Mouse (Mus musculus): ENCODE results near the gene Rab43.
A peak's percentile ranks its signal among the peaks of the same experiment; 100 is the strongest.

Gene Rab43

DNA sequence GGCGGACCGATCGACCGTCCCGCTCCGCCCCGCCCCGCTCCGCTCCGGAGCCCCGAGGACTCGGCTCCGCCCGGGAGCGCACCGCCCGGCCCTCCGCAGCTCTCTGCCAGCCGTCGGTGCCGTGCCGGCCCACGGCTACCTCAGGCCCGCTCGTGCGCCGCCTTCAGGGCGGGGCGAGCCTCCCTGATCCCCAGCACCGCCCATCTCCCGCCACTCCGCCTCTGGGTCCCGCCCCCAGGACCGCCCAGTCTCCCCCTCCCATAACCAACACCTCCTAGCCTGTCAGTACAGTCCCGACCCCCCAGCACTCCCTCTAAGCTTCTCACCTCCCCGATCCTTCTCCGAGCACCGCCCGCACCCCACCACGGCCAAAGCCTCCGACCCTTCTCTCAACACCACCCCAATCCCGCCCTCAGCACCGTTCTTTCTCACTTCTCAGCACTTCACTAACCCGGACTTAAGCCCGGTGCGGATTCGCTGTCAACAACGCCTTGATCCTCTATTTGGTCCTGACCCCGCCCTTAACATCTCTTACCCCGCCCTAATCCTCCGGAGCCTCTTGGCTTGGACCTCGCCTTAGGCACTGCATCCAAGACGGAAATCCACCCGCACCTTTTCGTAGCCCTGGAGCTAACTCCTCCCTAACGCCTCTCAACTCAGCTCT is at the start of gene Rab43:
Rab43 (minus strand) TSS at position 490 of the 664 bp plus-strand sequence.
- peak; percentile 92 for DNase-seq

DNA sequence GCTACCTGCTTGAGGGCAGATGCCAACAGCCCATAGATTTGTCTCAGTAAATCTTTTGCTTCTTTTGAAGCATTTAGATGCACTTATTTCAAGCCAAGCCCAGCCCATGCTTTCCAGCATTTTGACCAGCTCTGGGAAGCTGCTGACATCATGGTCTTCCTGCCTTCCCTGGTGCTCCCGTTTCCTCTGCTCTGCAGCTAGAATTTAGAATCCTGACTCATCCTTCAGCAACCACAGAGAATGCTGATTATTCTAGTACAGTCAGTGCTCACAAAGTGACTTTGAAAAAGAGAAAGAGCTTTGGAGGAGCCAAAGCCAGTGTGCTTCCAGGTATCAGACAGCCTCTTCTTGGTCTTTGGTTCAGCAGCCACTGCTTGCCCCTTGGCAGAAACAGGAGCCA is 45.1 kb upstream of the Rab43 start:
- no peak for DNase-seq

DNA sequence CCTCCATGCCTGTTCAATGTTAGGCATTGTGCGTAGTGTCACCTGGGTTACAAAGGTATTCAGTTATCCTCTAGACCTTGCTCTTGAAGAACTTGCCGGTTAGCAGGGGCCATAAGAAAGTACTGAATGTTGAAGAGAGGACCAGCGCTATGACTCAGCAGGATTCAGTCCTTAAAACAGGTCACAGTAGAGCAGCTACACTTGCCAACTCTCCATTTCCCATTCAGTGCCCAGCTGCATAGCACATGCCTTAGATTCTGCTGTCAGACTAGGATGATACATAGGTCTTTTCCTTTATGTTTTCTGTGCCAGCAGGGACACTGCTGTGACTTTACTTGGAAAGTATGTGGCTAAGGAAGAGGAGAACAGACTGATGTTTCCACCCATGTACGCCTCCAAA is 41.5 kb upstream of the Rab43 start:
- DNase-seq, result no peak

DNA sequence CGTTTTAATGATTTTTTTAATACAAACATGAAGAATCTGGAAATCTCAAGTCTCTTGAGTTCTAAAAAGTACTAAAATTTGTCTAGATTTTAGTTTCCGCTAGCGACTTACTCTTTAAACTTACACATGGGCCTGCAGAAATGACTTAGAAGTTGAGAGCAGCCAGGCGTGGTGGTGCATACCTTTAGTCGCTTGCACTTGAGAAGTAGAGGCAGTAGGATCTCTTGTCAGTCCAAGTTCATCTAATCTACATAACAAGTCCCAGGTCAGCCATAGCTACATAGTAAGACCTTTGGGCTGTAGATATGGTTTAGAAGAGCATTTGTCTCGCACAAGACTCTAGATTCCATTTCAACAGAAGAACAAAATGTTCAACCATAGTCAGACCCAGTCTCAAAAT is 39.9 kb upstream of the Rab43 start:
- DNase-seq, result no peak

DNA sequence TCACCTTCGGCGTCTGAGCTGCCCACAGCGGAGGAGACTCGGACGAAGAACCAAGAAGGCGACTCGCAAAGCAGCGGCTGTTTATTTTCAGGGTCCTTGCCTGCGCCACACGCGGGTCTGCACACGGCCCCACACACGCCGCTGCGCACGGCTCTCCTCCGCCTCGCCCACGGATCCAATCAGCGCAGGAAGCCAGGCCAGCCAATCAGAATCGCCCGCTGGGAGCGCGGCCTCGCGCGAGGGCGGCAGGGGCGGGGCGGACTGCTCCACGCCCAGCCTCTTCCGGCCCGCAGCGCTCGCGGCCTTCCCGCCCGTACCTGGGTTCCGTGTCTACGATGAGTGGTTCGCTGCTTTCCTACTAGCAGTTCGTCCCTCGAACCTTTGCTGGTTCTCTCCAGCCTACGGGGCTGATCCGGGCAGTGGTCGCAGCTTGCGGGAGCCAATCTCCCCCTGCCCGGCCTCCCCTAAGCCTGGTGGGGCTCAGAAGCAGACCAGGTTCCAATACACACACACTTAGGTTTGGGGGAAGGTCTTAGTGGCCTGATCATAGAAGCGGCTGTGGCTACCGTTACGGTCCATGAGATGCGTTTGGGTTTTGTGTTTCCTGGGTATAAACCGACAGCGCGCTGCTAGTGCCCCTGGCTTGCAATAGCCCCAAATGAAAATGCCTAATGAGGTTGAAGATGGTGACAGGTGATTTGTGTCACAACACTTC is 39.1 kb upstream of the Rab43 start, which contains the start of gene Cnbp:
Cnbp (minus strand) TSS at position 207 of the 715 bp plus-strand sequence.
- DNase-seq, result peak; percentile 97

DNA sequence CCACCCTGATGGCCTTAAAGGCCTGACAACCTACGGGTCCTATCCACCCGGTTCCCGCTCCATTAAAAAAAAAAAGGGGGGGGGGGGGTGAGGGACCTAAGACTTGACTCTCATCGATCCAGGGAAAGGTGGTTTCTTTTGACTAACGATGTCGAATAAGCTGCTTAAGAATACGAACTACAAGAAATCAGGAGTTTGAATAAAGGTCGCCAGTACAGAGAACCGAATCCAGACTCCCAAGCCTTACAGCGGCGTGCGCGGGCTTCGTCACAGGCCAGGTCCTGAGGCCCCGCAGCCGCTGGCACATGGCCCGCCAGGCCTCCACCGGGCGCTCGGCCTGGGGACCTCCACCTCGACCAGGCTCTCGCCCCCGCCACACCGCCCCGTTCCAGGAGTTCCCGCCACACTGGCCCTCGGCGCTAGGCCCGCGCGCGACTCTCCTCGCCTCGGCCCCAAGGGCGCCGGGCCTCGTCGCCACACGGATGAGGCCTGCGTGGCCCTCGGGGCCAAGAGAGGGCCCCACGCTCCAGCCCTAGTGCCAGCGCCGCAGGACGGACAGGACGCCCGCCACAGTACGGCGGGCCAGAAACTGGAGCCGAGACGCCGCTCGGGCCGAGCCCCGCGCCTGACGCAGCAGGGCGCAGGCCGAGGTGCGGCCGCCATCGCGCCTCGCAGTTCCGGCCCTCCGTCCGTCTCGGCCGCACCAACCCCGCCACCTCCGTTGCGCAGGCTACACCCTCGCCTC is 38.4 kb upstream of the Rab43 start:
- peak; percentile 77 for DNase-seq

DNA sequence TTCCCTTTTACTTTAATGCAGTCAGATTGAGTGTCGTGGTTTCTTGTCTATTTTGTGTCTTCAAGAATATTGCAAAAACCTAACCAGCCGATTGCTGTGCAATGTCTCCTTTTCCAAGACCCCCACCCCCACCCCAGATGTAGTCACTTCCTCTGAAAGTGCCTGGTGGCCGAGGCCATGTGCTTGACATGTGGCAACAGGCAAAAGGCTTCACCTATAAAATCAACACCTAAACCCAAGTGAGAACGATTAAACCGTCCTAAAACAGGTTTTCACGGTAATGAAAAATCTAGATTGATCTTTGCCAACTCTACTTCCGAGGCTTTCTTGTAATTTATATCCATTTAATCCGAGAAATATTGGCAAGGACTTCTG is 37.8 kb upstream of the Rab43 start:
- DNase-seq, result no peak

DNA sequence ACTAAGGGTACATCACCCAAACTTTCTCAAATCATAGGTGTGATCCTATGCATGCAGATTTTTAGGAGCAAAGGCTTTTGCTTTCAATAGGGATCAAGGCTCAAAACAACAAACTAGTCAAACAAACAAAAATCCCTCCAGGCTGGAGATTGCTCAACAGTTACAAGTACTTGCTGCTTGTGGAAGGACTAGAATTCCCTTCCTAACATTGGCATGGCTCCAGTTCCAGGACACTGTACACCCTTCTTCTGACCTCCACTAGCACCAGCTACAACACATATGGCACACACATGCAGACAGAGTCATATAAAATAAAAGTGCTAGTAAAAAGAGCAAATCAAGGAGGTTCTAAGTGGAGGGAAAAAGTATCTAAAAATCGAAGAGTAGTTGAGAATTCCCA is 34.8 kb upstream of the Rab43 start:
- DNase-seq, result no peak

DNA sequence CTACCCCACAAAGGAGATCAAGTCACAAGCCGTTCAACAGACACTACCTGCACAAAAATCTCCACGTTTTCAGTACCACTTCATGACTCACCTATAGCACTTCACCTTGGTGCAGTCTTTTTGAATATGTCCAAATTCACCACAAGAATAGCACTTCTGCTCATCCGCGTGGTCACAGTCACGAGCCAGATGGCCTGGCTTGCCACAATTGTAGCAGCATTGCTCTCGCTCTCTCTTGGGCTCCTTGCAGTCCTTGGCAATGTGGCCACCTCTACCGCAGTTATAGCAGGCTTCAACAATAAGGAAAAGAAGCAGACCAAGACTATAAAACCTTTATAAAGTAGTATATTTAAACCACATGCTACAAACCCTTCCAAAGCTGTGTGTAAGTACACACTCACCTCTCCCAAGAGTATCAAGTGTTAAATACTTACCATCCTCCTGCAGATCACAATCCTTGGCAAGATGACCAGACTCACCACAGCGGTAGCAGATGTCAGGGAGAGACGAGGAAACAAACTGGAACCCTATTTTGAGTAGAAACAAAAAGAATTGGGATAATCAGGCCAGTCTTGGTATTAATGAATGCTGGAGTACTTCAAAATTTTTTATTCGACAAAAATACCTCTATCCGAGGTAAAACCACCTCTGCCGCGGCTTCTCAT is 33.2 kb upstream of the Rab43 start:
- peak; percentile 72 for DNase-seq

DNA sequence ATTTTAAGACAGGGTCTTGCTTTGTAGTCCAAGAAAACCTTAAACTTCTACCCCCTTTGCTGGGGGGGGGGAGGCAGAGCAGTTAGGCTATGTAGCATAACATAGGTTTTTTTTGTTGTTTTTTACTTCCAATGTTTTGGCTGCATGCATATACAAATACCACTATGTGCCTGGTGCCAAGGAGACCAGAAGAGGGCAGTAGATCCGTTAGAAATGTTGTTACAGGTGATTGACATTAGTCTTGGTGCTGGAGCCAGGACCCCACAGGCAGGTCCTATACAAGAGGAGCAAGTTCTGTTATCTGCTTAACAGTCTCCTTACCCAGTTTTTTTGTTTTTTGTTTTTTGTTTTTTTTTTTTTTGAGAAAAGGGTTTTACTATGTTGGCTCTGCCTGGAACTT is 30.3 kb upstream of the Rab43 start:
- no peak for DNase-seq

DNA sequence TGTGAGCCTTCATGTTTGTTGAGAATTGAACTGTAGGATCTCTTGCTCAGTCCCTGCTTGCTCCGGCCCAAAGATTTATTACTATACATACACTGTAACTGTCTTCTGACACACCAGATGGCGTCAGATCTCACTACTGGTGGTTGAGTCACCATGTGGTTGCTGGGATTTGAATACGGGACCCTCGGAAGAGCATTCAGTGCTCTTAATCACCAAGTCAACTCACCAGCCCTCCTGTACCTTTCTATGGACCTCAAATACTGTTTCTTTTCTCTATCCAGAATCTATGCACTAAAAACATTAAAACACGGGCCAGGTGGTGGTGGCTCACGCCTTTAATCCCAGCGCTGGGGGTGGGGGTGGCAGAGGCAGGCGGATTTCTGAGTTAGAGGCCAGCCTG is 29.7 kb upstream of the Rab43 start:
- DNase-seq, result no peak

DNA sequence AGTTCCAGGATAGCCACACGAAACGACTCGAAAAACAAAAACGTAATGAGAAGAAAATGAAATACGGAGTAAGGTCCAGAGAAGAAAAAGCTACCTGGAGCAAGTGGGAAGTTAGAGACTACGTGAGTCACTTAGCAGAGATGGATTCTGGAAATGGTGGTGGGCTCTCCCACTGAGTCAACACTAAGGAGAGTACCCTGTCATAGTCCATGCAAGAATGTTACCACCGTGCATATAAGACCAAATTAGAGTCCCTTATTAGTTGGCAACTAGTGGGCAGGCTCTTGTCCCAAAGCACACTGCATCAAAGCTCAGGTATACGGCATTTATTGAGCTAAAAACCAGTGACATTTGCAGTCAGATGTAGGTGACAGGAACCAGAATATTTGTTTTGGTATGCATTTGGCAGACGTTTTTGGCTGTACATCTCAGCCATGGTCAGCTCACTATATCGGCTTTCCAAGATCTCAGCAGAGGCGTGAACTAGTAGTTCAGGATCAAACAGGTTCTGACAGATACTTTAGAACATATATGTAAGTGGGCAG is 27.9 kb upstream of the Rab43 start:
- no peak for DNase-seq

DNA sequence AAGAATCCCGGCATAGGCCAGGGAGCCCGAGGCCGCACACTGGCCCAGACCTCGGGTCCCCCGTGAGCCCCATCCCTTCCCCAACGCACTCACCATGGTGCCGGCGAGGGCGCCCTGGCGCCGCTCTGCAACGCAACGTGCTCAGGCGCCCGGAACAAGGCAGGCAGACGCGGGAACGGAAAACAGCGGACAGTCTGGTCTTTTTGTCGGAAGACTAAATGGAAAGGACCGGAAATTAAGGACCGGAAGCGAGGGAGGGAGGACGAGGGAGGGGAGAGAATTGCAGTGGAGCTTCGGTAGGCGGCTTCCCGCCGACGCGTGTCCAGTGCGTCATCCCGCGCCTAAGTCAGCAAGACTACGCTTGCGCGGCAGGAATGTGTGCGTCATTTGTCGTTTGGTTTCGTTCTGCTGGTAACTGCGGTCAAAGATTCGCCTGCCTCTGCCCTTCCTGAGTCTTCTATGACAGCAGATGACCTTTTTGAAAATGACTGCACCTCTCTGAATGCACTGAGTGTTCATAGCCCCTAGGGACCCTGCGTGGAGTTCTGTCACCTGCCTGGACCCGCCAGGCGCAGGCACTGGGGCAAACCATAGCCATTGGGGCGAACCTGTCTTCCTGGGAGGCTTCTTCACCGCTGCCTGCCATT is 26.7 kb upstream of the Rab43 start, which contains the start of gene Isy1:
Isy1 (minus strand) TSS at position 248 of the 647 bp plus-strand sequence.
- peak; percentile 96 for DNase-seq

DNA sequence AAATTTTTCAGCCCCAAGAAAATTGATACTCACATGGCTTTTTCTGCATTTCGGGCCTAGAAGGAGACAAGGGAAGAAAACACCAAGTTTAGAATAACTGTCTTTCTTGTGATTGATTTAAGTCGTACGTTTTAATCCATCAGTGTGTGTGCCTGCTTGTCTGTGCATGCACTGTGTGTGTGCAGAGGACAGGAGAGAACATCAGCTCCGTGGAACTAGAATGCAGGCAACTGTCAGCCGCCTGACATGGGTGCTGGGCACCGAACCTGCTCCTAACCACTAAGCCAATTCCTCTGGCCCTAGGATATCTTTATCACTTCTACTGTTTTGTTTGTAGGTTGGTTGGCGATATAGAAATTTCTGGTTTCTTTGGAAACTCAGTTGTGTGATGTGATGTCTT is 23.7 kb upstream of the Rab43 start, which contains the start of gene Gm45140:
Gm45140 (minus strand) TSS at position 101 of the 400 bp plus-strand sequence.
- no peak for DNase-seq

DNA sequence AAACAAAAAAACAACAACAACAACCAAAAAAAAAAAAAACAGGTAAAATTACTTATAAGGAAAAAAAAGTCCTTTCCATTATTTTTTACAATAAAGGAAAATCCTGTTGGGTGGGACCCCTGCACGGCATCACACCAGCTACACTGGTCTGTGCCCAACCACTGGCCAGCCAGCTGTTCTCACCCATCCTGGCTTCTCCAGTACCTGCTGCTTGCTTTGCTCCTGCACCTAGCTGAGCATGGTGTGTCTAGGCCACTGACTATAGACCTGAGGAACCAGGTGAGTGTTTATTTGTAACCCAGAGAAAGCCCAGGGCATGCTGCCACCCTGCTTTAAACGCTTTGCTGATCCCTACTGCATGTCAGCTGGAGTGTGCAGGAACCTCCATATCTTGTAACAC is 8.4 kb upstream of the Rab43 start:
- DNase-seq, result no peak

DNA sequence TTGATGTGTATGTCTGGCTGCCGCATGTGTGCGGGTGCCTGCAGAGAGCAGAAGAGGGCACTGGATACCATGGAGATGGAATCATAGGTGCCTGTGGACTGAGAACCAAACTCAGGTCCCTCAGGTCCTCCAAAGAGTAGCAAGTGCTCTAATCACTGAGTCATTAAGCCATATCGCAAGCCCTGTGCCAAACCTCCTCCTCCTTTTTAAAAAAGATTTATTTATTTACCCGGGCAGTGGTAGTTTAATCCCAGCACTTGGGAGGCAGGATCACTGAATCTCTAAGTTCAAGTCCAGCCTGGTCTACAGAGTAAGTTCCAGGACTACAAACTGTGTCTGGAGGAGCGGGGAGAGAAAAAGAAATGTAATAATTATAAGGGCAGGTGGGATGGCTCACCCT is 2.5 kb upstream of the Rab43 start:
- no peak for DNase-seq

DNA sequence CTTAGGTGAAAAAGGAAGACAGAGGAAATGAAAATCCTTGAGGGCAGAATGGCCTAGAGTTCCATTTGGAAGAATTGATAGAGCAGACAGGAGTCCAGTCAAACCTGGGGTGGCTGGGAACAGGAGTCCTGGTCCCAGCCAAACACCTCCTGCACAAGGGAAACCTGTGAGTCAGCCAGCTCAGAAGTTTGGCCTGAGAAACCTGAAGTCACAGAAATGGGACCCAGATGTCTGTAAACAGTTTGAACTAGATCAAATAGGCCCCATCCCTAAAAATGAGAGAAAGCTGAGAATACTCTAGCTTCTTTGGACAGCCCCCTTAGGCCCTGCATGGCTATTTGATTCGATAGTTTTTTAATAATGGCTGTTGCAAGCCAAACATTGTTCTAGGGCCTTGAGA is 692 bp upstream of the Rab43 start:
- no peak for DNase-seq

DNA sequence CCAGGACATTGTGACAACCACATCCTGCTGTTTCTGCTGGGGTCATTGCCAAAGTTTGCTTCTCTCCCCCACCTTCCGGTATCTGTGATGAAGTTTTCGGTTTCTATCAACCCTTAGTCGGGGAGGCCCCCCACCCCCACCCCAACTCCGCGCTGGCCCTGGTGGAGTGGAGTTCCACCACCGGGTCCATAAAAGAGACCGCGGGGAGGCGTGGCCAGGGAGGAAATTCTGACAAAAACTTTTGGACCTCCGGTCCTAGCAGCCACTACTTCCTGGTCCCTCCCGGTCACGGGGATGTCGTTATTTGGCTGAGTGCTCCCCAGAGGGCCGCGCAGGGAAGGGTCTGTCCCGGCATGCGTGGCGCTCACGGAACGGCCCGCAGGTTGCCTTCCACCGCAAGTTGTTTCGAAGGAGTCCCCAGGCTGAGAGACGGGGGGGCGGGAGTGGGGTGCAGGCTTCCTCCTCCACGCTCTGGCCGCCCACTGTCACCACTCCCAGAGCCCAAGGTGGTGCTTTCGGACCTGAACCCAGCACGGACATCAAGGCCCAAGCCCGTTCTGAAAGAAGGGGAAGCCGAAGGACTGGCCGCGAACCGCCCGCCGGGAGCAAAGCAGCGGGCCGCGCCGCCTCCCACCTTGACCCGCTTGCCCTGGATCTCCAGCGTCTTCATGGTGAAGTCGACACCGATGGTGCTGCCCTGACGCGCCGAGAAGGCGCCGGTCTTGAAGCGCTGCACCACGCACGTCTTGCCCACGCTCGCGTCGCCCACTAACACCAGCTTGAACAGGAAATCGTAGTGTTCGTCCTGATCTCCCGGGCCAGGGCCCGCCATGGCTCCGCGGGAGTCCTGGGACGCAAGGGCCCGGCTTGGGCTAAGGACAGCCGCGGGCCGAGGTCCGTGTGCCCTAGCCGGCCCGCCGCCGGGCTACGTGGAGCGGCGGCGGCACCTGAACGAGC is 973 bp downstream of the Rab43 start:
- peak; percentile 68 for DNase-seq

DNA sequence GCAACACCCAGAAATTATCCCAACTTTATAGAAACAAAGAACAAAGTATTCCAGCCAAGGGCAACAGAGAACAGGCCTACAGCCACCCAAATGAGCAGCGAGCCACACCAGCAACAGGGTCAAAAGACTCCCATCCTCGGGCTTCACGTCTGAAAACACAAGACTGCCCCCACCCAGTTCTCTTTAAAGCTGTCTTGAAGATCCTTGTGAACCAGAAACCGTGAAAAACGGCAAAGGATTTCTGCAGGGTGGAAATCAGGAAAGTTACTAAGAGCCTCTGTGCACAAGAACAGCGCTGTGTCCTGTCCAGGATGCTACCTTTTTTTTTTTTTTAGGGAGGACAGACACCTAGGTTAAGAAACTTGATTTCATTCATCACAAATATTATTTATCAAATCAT is 1.7 kb downstream of the Rab43 start:
- no peak for DNase-seq

DNA sequence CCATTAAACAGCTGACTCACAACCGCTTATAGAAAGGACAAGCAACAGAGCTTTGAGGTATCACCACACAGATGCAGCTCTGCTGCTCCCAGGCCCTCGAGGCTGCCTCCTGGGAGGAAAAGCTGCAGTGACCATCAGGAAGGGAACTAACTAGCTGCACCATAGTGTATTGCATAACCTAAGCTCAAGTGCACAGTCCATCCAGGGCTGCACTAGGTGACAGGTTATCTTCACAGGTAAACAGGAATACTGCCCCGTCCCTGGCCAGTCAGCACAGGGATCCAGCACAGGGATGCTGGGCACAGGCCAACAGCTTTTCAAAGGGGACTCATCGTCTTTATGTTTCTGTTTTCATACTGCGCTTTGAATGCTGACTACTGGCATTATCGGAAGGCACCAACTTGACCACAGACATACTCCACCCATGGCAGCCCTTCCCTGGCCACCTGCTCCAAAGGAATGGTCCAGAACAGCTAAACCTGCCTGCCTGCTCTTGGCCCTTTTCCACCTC is 2.3 kb downstream of the Rab43 start:
- peak; percentile 62 for DNase-seq

DNA sequence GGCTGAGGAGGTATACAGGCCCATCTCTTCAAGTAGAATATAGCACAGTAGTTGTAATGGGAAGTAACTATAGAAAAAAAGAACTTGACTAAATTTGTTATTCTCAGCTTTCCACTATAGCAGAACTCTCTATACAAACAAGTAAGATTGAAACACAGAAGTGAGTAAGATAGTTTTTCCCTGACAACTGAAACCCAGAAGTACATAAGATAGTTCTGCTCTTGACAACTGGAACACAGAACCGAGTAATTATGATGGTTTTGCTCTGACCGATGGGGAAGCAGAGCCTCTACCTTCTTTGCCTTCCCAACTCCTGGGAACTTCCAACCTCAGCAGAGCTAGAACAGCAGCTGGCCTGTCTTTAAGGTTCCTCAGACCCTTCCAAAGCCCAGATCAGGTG is 2.8 kb downstream of the Rab43 start:
- no peak for DNase-seq
